Mouse (Mus musculus): ENCODE data around the gene Nepn. TPM values are rescaled to one million over a fixed set of nuclear protein-coding genes. Genes with fewer than 3 reads are reported as not detected.

Gene Nepn
- total and polyA plus RNA-seq, 2 experiments from 2014 or later, result not detected

- Histone ChIP-seq H3K27me3 (ENCODE audit: insufficient read depth, low read length) (no peaks in the 10 kb centered on the region), H3K4me3 (ENCODE audit: low read depth, low read length) (no peak overlapping the region), H3K27ac (ENCODE audit: low read depth, low read length) (no peak overlapping the region), H3K4me1 (ENCODE audit: insufficient read depth, low read length) (no peaks in the 10 kb centered on the region), H3K4me2 (ENCODE audit: low read depth, low read length, poor library complexity, severe bottlenecking) (no peak overlapping the region), H3K9me3 (ENCODE audit: low read length) (no peaks in the 10 kb centered on the region), H3K36me3 (ENCODE audit: insufficient read depth, low read length) (no peaks in the 10 kb centered on the region), H3K9ac (replicated peaks; ENCODE audit: low read length, poor library complexity, severe bottlenecking) (no peak overlapping the region)
- DNase-seq (ENCODE audit: low spot score), result no peak
- WGBS, result 89% methylated on average over 2 of the region's 2 CpGs
- no peak for TF ChIP-seq CTCF (IDR thresholded peaks at IDR 0.05)
- ATAC-seq (ENCODE audit: low FRiP score), result no peak
Measured at GRCm38 (mm10) chr10:52391208-52391607, 2.4 kb downstream of the Nepn start.

DNA sequence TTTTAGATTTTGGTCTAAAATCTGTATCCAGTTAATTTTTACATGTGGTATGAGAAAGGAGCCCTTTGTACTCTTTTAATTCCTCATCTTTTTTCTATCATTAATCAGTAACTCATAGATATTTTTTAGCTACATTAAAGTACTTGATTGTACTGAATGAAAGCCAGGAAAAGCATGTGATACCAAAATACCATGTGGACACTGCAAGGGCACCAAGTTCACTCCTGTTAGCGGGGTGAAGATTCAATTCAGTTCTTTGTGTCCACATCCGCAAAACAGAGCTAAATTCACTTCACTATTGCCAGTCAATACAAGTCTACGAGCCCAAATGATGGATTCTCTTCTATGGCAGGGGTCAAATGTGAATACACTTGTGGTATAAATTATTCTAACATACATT lies 7.9 kb downstream of the Nepn start:
- no peak overlapping the region for H3K4me2 ChIP-seq (ENCODE audit: low read depth, low read length, poor library complexity, severe bottlenecking)

GRCm38 (mm10) chr10:52398715-52399114 lies 9.9 kb downstream of the Nepn start:
- DNase-seq (ENCODE audit: low spot score), result no peak
- Histone ChIP-seq H3K27ac (ENCODE audit: low read depth, low read length) (no peak overlapping the region), H3K9me3 (ENCODE audit: low read length) (no peaks in the 10 kb centered on the region), H3K4me3 (ENCODE audit: low read depth, low read length) (no peak overlapping the region), H3K4me2 (ENCODE audit: low read depth, low read length, poor library complexity, severe bottlenecking) (no peak overlapping the region), H3K36me3 (ENCODE audit: insufficient read depth, low read length) (no peaks in the 10 kb centered on the region), H3K9ac (replicated peaks; ENCODE audit: low read length, poor library complexity, severe bottlenecking) (no peak overlapping the region), H3K27me3 (ENCODE audit: insufficient read depth, low read length) (no peaks in the 10 kb centered on the region), H3K4me1 (ENCODE audit: insufficient read depth, low read length) (no peaks in the 10 kb centered on the region)
- no peak for TF ChIP-seq CTCF (IDR thresholded peaks at IDR 0.05)
- no peak for ATAC-seq (ENCODE audit: low FRiP score)
- WGBS, result 81% methylated on average over 2 of the region's 2 CpGs

More for the DNA sequence above, 7.9 kb downstream of the Nepn start:
- Histone ChIP-seq H3K27me3 (ENCODE audit: insufficient read depth, low read length) (no peaks in the 10 kb centered on the region), H3K4me1 (ENCODE audit: insufficient read depth, low read length) (no peaks in the 10 kb centered on the region), H3K9ac (replicated peaks; ENCODE audit: low read length, poor library complexity, severe bottlenecking) (no peak overlapping the region), H3K27ac (ENCODE audit: low read depth, low read length) (no peak overlapping the region), H3K9me3 (ENCODE audit: low read length) (no peaks in the 10 kb centered on the region), H3K4me3 (ENCODE audit: low read depth, low read length) (no peak overlapping the region), H3K36me3 (ENCODE audit: insufficient read depth, low read length) (no peaks in the 10 kb centered on the region)
- no peak for TF ChIP-seq CTCF (IDR thresholded peaks at IDR 0.05)
- 96% methylated on average over 3 of the region's 3 CpGs for WGBS
- DNase-seq (ENCODE audit: low spot score) (no peak), ATAC-seq (ENCODE audit: low FRiP score) (no peak)

- DNase-seq (ENCODE audit: low spot score) (no peak), ATAC-seq (ENCODE audit: low FRiP score) (no peak)
- H3K36me3 ChIP-seq (ENCODE audit: insufficient read depth, low read length), result no peaks in the 10 kb centered on the region
- H3K4me3 ChIP-seq (ENCODE audit: low read depth, low read length), result no peak overlapping the region
- H3K27me3 ChIP-seq (ENCODE audit: insufficient read depth, low read length), result no peaks in the 10 kb centered on the region
- no peaks in the 10 kb centered on the region for H3K9me3 ChIP-seq (ENCODE audit: low read length)
- H3K4me1 ChIP-seq (ENCODE audit: insufficient read depth, low read length), result no peaks in the 10 kb centered on the region
- H3K4me2 ChIP-seq (ENCODE audit: low read depth, low read length, poor library complexity, severe bottlenecking), result no peak overlapping the region
- no peak overlapping the region for H3K27ac ChIP-seq (ENCODE audit: low read depth, low read length)
- 71% methylated on average over 3 of the region's 3 CpGs for WGBS
- no peak for TF ChIP-seq CTCF (IDR thresholded peaks at IDR 0.05)
- no peak overlapping the region for H3K9ac ChIP-seq (replicated peaks; ENCODE audit: low read length, poor library complexity, severe bottlenecking)
Measured at GRCm38 (mm10) chr10:52399722-52400121, 10.9 kb downstream of the Nepn start.

- H3K36me3 ChIP-seq (ENCODE audit: insufficient read depth, low read length), result no peaks in the 10 kb centered on the region
- ATAC-seq (ENCODE audit: low FRiP score) (no peak), DNase-seq (ENCODE audit: low spot score) (no peak)
- no peaks in the 10 kb centered on the region for H3K9me3 ChIP-seq (ENCODE audit: low read length)
- no peak overlapping the region for H3K4me3 ChIP-seq (ENCODE audit: low read depth, low read length)
- H3K27me3 ChIP-seq (ENCODE audit: insufficient read depth, low read length), result no peaks in the 10 kb centered on the region
- no peak for TF ChIP-seq CTCF (IDR thresholded peaks at IDR 0.05)
- WGBS, result 92% methylated on average over 13 of the region's 13 CpGs
- H3K9ac ChIP-seq (replicated peaks; ENCODE audit: low read length, poor library complexity, severe bottlenecking), result no peak overlapping the region
- H3K4me2 ChIP-seq (ENCODE audit: low read depth, low read length, poor library complexity, severe bottlenecking), result no peak overlapping the region
- H3K4me1 ChIP-seq (ENCODE audit: insufficient read depth, low read length), result no peaks in the 10 kb centered on the region
- H3K27ac ChIP-seq (ENCODE audit: low read depth, low read length), result no peak overlapping the region
Measured at GRCm38 (mm10) chr10:52405160-52405559, 16.4 kb downstream of the Nepn start.

DNA sequence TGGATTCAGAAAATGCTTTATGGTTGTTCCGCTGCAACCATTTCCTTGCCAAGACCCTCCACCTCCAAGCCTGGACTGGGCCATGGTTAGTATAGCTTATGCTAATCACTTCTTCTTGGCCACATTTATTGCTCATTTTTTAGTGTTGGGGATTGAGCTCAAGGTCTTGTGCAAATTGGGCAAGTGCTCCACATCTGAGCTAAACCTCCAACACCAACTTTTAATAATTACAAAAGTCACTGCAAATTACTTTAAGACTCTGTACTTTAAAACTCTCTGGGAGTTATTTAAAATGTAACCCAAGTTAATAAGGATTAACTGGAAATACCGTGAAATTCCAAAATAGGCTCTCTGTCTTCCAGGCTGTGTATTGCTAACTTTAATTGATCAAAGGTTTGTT lies 18.8 kb downstream of the Nepn start:
- Histone ChIP-seq H3K27ac (ENCODE audit: low read depth, low read length) (no peak overlapping the region), H3K36me3 (ENCODE audit: insufficient read depth, low read length) (no peaks in the 10 kb centered on the region), H3K4me3 (ENCODE audit: low read depth, low read length) (no peak overlapping the region), H3K27me3 (ENCODE audit: insufficient read depth, low read length) (no peaks in the 10 kb centered on the region), H3K4me2 (ENCODE audit: low read depth, low read length, poor library complexity, severe bottlenecking) (no peak overlapping the region), H3K4me1 (ENCODE audit: insufficient read depth, low read length) (no peaks in the 10 kb centered on the region), H3K9ac (replicated peaks; ENCODE audit: low read length, poor library complexity, severe bottlenecking) (no peak overlapping the region), H3K9me3 (ENCODE audit: low read length) (no peaks in the 10 kb centered on the region)
- TF ChIP-seq CTCF (IDR thresholded peaks at IDR 0.05), result no peak
- 86% methylated on average over 2 of the region's 2 CpGs for WGBS
- DNase-seq (ENCODE audit: low spot score), result no peak
- no peak for ATAC-seq (ENCODE audit: low FRiP score)
